Mouse (Mus musculus): ENCODE results near the gene Mmp8. TPM values are rescaled to one million over a fixed set of nuclear protein-coding genes. Genes with fewer than 3 reads are reported as not detected.
A peak's percentile ranks its signal among the peaks of the same experiment; 100 is the strongest.

Mmp8 gene
- total RNA-seq, 1 experiment from 2014 or later, result 0.59 TPM

DNA sequence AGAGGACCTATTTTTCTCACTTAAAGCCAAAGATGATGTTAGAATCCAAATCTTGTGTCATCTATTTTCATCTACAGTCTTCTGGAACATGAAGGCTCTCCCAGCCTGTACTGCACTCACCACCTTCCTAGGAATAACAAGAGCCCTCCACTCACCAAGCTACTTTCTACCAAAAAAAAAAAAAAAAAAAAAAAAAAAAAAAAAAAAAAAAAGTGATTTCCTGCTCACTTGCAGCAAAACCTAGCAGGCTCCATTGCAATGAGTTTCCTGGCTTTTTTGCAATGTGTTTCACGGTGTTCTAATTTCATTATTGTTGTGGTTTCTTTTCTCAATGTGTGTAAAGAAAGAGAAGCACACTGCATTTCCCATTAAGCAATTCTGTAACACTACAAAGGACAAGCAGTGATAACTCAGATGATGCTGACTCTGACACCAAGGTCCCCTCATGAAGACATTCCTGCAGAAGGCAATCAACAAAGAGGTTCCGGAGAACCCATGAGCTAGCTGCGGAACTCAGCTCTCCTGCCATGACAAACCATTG lies 35.1 kb downstream of the Mmp8 start:
- DNase-seq, result no peak

DNA sequence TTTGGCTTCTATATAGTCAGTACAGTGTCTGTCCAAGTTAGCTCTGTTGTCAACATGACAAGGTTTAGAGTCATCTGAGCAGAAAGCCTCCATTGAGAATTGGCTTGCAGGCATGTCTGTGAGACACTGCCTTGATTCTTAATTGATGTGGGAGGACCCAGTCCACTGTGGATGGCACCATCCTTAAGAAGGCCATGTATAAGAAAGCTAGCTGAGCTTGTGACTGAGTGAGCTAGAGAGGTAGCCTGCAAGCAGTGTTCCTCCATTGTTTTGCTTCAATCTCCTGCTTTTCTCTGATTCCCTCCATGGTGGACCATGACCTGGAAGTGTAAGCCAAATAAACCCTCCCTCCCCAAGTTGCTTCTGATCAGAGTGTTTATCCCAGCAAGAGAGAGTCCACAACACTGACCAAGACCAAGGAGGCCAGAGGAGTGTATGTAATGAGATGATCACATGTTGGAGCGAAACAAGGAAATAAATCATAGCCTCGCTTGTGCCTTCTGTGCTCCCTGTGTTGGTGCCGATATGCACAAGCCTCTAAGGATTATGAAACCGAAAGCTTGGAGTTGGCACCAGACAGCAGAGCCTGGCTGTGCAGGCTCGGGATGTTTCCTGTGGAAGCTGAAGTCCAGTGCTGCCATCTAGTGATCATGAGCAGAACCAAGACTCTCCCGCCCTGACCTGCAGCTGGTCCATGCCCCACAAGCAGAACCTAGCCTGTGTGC lies 36.7 kb downstream of the Mmp8 start:
- DNase-seq, result peak; percentile 89

DNA sequence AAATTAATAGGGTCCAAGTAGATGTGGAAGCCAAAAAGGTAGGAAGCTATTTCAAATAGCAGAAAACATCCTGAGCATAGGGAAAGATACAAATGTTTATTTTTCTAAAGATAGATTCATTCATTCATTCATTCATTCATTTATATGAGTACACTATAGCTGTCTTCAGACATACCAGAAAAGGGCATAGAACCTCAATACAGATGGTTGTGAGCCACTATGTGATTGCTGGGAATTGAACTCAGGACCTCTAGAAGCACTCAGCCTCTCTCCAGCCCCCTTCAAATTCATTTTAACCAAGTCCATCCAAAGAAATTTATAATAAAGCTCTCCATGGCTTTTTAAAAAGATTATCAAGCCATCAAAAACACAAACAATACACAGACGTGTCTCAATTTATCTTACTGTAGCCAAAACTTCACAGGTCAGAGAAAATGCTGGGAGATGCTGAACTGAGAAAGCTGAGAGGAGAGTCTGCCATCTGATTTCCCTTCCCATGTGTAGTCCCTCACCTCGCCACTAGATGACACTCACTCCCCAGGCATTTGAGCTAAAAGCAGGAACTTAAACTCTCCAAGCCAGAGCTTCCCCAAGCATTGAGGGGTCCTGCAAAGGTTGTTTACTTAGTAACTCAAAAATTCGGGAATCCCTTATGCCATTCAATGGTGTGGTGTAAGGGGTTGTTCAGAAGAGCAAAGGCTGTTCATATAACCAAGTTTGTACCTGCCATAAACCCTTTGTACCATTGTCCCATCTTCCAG lies 44.9 kb downstream of the Mmp8 start:
- DNase-seq, result peak; percentile 78

DNA sequence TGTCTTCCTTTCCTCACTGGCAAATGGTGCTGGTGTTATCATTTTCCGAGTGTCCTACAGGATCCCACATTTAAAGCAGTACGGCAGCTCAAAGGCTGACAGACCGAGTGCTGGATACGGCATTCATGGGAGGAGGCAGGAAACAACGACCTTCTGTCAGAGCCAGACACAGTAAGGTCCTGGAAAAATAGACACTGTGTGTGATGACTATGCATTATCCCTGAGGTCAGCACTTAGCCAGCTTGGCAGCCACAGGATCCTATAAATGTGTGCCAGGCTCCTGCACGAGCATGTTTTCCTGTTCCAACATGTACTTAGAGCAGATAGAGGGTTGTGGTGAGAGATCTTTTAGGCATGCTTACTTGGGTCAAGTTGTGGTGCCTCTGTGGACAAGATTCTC lies 45.7 kb downstream of the Mmp8 start:
- no peak for DNase-seq

DNA sequence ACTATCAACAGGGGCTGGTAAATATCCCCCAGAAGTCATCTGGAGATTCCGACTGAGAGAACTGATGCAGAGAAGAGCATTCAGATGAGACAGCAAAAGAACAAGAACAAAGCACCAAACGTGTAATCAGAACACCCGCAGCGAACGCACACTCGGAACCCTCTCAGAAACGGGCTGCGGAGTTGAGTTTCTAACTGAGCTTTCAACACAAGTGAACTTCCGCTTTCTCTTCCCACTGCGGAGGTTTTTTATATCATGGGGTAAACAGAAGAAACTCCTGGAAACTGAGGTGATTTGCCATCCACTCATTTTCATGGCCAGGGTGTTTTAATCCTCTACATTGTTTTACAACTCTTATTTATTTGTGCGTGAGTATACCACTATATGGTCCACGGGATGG lies 47.4 kb downstream of the Mmp8 start:
- no peak for DNase-seq

Other genes starting within 250 kb of the Mmp8 start
- gene Mmp12, start 214.1 kb upstream of the Mmp8 start, total RNA-seq (2021), result 0.75 and 0.78 TPM in 2 replicates
- gene Mmp1b, start 170.4 kb upstream of the Mmp8 start, total RNA-seq (2021), result not detected in 2 replicates
- not detected in 2 replicates for gene Mmp3, start 112.6 kb upstream of the Mmp8 start, total RNA-seq (2021)
- gene Mmp10, start 56.1 kb upstream of the Mmp8 start, total RNA-seq (2021), result not detected in 2 replicates
- gene Mmp27, start 12.9 kb downstream of the Mmp8 start, total RNA-seq (2021), result 1.8 and 2.1 TPM in 2 replicates
- gene Mmp20, start 69.8 kb downstream of the Mmp8 start, total RNA-seq (2021), result not detected in 2 replicates
- not detected in 2 replicates for gene Mmp7, start 133.6 kb downstream of the Mmp8 start, total RNA-seq (2021)
- 140 and 148 TPM in 2 replicates for gene Tmem123, start 205.6 kb downstream of the Mmp8 start, total RNA-seq (2021)

Measured in adrenal gland, postnatal 14 days (tissue).